Mouse (Mus musculus) cortical plate, adult 2 months (tissue): ENCODE results near the gene Twsg1. TPM values are rescaled to one million over a fixed set of nuclear protein-coding genes. Genes with fewer than 3 reads are reported as not detected.

Experiments
- H3K27ac ChIP-seq: fragments of 200-500 bp; 2 replicates; pipeline ENCODE4 v1.5.1; 2012; ENCODE audit warnings: low read length, control low read depth, inconsistent platforms; ENCODE audit not compliant: insufficient read depth
- H3K4me1 ChIP-seq: fragments of 200-500 bp; 2 replicates; pipeline ENCODE4 v1.6.1; 2011; ENCODE audit warnings: low read length; ENCODE audit not compliant: control insufficient read depth, insufficient read depth
- H3K4me3 ChIP-seq: fragments of 200-500 bp; 2 replicates; pipeline ENCODE4 v1.5.1; 2011; ENCODE audit warnings: mild to moderate bottlenecking, low read length, control low read depth; ENCODE audit not compliant: insufficient read depth
- CTCF ChIP-seq: fragments of 200-500 bp; IDR thresholded peaks from 2 replicates; pipeline ENCODE4 v1.5.1; 2011; ENCODE audit warnings: mild to moderate bottlenecking, control low read depth, low read length; ENCODE audit not compliant: insufficient read depth; ENCODE audit errors: extremely low read depth
- POLR2A ChIP-seq: fragments of 200-500 bp; IDR thresholded peaks from 2 replicates; pipeline ENCODE4 v1.6.1; 2011; ENCODE audit warnings: mild to moderate bottlenecking, low read length, control low read depth; ENCODE audit not compliant: insufficient read depth; ENCODE audit errors: extremely low read depth
- polyA plus RNA-seq: library from polyadenylated mRNA; depleted of rRNA; stranded (reverse); fragments of >200 nt; gene quantifications from 2 replicates; pipeline ENCODE4 v1.2.3, GENCODE M21; 2012

Twsg1 gene
- polyA plus RNA-seq, 1 experiment: 19.3 TPM

DNA sequence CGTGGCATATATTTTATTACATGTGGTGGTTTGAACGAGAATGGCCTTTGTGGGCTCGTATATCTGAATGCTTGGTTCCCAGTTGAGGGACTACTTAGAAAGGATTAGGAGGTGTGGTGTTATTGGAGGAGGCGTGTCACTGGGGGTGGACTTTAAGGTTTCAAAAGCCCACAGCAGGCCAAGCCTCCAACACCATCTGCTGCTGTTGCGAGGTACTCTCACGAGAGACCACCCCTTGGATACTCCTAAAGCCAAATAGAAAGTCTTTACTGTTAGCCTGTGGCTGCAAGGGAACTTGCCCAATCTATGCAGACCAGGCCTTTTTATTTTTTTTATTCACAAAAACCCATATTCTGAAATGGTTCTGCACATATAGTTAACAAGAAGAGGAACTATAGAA, 29.1 kb downstream of the Twsg1 start:
- TF ChIP-seq CTCF (no peak), POLR2A (no peak)
- Histone ChIP-seq H3K4me1 (no peaks in the 10 kb centered on the region), H3K4me3 (no peak overlapping the region), H3K27ac (no peak overlapping the region)

DNA sequence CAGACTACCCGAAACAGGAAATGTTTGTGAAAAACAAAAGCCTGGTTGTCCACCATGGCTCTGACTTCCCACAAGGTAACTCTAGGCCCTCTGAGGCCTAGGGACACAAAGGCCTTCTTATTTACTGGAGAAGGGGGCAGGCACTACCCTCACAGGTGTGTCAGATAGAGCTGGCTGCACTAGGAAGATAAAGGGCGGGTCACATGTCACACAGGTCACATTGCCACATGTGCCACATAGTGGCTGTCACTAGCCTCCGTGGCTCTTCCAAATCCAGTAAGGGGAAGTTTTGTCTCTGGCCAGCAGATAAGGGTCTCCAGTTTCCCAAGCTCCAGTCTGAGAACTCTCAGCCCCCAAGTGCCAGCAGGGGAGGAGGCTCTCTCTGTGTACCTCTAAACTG, 31.8 kb downstream of the Twsg1 start:
- Histone ChIP-seq H3K27ac (no peak overlapping the region), H3K4me3 (no peak overlapping the region), H3K4me1 (peaks cover 2% of the 10 kb centered on the region; the same call in 1 of the 2 replicates)
- TF ChIP-seq CTCF: no peak
- TF ChIP-seq POLR2A: no peak

DNA sequence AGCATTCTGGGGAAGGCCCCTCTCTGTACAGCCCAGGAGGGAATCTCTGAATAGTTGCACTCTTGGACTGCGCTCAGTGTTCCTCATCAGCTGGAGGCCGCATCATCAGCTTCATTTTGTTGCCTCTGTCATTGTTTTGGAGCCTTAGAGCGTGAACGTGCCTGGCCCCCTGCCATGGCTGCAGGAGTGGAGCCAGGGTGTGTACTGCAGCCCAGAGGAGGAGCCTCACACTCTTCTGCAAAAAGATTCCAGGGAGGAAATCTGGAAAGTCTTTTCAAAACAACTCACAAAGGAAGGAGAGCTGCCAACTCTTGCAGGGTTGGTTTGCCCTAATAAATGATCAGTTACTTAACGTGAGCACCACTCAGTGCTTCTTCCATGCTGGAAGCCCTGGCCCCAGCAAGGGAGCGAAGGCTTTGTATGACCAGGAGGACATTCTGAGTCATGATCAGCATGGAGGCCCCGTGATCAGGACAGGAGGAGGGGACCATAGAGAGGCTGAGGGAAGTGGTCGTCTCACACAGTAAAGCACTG, 34.8 kb downstream of the Twsg1 start:
- Histone ChIP-seq H3K4me1 (peaks cover 2% of the 10 kb centered on the region; the same call in 1 of the 2 replicates), H3K4me3 (no peak overlapping the region), H3K27ac (0 out of 2 replicates have a peak overlapping the region, but pooled peaks have one; percentile 27)
- TF ChIP-seq CTCF: no peak
- TF ChIP-seq POLR2A: no peak

DNA sequence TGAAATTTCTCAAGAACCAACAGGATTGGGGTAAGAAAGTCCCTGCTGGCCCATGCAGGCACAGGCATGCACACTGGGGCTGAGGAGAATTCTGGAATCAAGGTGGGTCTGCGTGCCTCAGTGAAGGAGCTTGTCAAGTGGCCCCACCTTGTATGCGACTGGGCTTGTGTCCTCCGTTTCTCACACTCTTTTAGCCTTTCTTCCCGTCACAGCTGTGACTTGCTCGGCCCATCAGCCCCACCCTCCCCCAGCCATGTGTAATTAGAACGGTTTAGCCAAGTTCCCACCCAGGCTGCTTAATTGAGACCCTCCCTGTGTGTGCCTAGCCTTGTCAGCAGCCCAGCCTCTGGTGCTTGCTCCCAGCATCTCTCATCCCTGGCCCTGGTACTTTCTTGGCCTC, 36.9 kb downstream of the Twsg1 start:
- no peak overlapping the region for H3K27ac ChIP-seq
- peaks cover 2% of the 10 kb centered on the region; the same call in 1 of the 2 replicates for H3K4me1 ChIP-seq
- H3K4me3 ChIP-seq: no peak overlapping the region
- TF ChIP-seq POLR2A: no peak
- TF ChIP-seq CTCF: no peak

DNA sequence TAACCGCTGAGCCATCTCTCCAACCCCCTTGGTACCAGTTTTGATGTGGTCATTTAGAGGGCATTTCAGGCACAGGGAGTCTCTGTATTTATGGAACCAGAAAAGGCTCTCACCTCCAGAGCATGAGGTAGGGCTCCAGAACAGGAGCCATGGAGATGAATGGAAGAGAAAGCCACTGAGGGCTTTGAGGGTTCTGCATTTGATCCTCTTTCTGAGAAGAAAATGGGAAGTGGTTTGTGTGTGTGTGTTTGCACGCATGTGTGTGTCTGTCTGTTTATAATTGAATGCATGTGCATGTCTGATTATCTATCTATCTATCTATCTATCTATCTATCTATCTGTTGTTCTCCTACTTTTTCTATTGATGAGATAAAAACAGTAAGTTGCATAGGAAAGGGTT, 38.8 kb downstream of the Twsg1 start:
- Histone ChIP-seq H3K4me3 (no peak overlapping the region), H3K27ac (no peak overlapping the region), H3K4me1 (peaks cover 2% of the 10 kb centered on the region; the same call in 1 of the 2 replicates)
- TF ChIP-seq POLR2A: no peak
- no peak for TF ChIP-seq CTCF

DNA sequence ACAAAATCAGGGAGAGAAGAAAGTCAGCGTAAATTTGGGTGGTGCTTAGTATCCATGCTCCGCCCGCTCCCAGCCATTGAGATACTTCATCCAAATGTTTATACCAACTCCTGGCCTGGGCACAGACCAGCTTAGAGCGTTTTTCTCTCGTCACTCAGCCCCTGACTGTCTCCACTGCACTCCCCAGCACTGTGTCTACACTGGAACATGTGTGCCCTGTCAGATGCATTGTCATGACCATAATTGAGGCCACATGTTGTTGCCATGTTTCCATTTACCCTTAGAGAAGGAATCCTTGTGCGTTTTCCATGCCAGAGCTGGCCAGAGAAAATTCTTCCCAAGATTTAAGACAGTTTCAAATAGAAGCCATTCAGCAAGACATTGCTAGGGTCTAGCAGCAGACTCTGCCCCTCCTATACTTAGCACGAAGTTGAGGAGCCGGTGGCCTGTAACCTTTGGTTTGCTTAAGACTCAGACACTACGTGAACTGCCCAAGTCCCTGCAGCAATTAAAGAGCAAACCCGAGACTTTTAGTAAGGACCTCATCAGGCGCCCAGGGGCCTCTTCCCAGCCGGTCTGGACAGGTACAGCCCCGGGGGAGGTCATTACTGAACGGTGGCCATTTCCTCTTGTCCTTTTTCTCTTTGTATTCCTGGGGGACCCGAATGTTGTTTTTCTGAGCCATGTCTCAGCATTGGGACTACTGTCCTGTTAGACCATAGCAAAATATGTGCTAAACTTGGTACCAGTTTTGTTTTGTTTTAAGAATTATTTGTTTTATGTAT, 39.5 kb downstream of the Twsg1 start:
- peaks cover 2% of the 10 kb centered on the region; the same call in 1 of the 2 replicates for H3K4me1 ChIP-seq
- no peak overlapping the region for H3K27ac ChIP-seq
- no peak for TF ChIP-seq POLR2A

DNA sequence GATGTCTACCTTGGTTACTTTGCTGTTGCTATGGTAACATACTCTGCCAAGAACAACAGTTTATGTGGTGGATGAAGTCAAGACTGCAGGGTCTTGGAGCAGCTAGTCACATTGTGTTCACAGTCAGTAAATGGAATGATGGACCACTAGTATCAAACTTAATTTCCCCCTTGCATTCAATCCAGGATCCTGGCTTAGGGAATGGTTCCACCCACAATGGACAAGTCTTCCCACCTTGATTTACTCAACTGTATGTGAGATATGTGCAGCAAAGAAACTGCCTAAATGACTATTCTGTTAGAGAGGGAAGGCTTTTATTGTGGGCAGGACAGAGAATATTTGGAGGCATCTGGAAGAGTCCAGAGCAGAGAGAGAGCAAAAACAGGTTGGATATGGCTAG, 42.8 kb downstream of the Twsg1 start:
- Histone ChIP-seq H3K27ac (no peak overlapping the region), H3K4me3 (no peak overlapping the region)
- TF ChIP-seq POLR2A (no peak), CTCF (no peak)

More for the DNA sequence above, 39.5 kb downstream of the Twsg1 start:
- no peak overlapping the region for H3K4me3 ChIP-seq

DNA sequence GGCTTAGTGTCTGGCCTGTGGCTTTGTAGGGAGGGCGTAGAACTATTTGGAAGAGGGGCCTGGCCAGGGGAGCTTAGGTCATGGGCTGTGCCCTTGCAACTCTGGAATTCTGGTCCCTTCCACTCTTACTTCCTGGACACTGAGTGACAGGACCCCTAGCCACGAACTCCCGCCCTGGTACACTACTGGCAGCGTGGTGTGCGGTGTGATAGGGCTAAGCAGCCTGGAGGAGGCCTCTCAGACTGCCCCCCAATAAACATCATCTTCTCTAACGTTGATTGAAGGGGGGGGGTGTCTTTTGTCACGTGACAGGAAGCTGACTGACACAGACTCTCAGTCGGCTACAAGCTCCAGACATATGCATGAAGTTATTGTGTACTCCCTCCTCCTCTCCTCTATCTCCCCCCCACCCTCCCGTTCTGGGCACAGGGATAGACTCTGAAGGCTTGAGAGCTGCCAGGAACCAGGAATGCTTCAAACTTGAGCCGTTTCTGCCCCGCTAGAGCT, 44.1 kb downstream of the Twsg1 start:
- TF ChIP-seq POLR2A (no peak), CTCF (no peak)
- Histone ChIP-seq H3K4me1 (peaks cover 3% of the 10 kb centered on the region), H3K27ac (no peak overlapping the region), H3K4me3 (no peak overlapping the region)

More for the DNA sequence above, 42.8 kb downstream of the Twsg1 start:
- peaks cover 3% of the 10 kb centered on the region; the same call in 1 of the 2 replicates for H3K4me1 ChIP-seq

DNA sequence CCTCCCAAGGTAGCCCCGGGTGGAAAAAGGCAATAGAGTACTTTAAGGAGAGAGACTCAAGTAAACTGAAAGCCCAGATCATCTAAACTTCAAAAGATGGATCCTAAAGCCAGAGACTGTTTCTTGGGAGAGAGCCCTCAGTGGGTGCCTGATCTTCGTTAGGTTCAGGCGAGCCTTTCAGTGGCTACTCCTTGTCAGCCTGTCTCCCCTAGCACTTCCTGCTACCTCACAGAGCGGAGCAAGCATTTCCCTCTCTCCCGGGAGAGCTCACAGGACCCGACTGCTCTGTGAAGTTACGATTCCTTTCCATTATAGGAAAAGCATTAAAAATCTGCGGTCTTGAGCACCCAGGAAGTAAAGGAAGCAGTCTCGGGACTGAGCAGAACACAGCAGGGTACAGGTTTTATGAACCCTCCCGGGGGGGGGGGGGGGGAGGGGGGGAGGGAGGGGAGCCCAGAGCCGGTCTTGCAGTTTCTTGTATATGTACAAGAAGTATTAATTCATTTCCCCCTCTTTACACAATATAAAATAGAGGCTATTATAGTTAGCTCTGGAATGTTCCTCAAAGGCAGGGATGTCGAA, 44.6 kb downstream of the Twsg1 start:
- no peak overlapping the region for H3K27ac ChIP-seq
- TF ChIP-seq POLR2A (no peak), CTCF (no peak)
- H3K4me3 ChIP-seq: no peak overlapping the region
- peaks cover 3% of the 10 kb centered on the region for H3K4me1 ChIP-seq

DNA sequence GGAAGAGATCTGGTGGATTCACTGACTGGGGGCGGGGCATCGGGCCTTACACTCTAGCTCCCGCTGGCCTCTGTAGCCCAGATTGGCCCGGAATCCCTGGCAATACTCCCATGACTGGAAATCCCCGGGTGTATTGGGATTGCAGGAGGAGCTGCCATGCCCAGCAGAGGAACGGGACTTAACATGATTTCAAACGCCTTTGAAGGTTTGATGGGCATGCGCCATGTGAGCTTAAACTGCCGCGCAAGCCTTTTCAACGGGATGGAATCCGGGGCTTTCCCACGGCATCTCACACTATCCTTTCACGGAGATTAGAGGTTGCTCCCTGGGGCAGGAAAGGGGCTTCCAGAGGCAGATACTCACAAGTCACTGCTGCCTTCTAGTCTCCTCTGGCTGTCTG, 45.8 kb downstream of the Twsg1 start:
- Histone ChIP-seq H3K4me3 (no peak overlapping the region), H3K4me1 (peaks cover 3% of the 10 kb centered on the region), H3K27ac (no peak overlapping the region)
- TF ChIP-seq CTCF: no peak
- no peak for TF ChIP-seq POLR2A
